Mouse (Mus musculus) thymus, postnatal 14 days (tissue): Measurements from ENCODE around the gene Pyroxd1.
A peak's percentile ranks its signal among the peaks of the same experiment; 100 is the strongest.
"Not testable (repeated sequence)": the region's sequence is repeated elsewhere in the genome, so short reads cannot be mapped to it uniquely, and the experiment has no call there.

Experiments
- DNase-seq: peaks from one replicate; pipeline ENCODE4 v3.0.0; 2021

The Pyroxd1 gene

GRCm38 (mm10) chr6:142345440-142346038, at the start of gene Pyroxd1:
TSS of gene Pyroxd1 (plus strand) at chr6:142345654.
- DNase-seq, result peak; percentile 91

- DNase-seq, result no peak
Measured at GRCm38 (mm10) chr6:142298098-142298497, 47.4 kb upstream of the Pyroxd1 start, which contains the start of gene Iapp. TSS of gene Iapp (plus strand) at chr6:142298423.

- no peak for DNase-seq
Measured at GRCm38 (mm10) chr6:142305076-142305475, 40.4 kb upstream of the Pyroxd1 start.

- DNase-seq, result no peak
Measured at GRCm38 (mm10) chr6:142314285-142314684, 31.2 kb upstream of the Pyroxd1 start.

GRCm38 (mm10) chr6:142317106-142317505, 28.3 kb upstream of the Pyroxd1 start:
- no peak for DNase-seq

- DNase-seq, result no peak
Measured at GRCm38 (mm10) chr6:142322881-142323280, 22.6 kb upstream of the Pyroxd1 start, which contains the start of gene Slco1a5. TSS of gene Slco1a5 (minus strand) at chr6:142322981.

- DNase-seq, result no peak
Measured at GRCm38 (mm10) chr6:142326598-142326997, 18.9 kb upstream of the Pyroxd1 start.

GRCm38 (mm10) chr6:142329201-142329600, 16.3 kb upstream of the Pyroxd1 start:
- DNase-seq, result no peak

- no peak for DNase-seq
Measured at GRCm38 (mm10) chr6:142338961-142339360, 6.5 kb upstream of the Pyroxd1 start.

- DNase-seq, result no peak
Measured at GRCm38 (mm10) chr6:142339576-142339975, 5.9 kb upstream of the Pyroxd1 start.

GRCm38 (mm10) chr6:142343561-142343960, 1.9 kb upstream of the Pyroxd1 start:
- peak; percentile 59 for DNase-seq

GRCm38 (mm10) chr6:142346181-142347110, 992 bp downstream of the Pyroxd1 start:
- DNase-seq, result no peak

GRCm38 (mm10) chr6:142347431-142348385, 2.3 kb downstream of the Pyroxd1 start:
- no peak for DNase-seq

- not testable (repeated sequence) for DNase-seq
Measured at GRCm38 (mm10) chr6:142352099-142352498, 6.6 kb downstream of the Pyroxd1 start.

- no peak for DNase-seq
Measured at GRCm38 (mm10) chr6:142357106-142357505, 11.7 kb downstream of the Pyroxd1 start.

- no peak for DNase-seq
Measured at GRCm38 (mm10) chr6:142362036-142362435, 16.6 kb downstream of the Pyroxd1 start.

- DNase-seq, result no peak
Measured at GRCm38 (mm10) chr6:142363019-142363576, 17.6 kb downstream of the Pyroxd1 start.

- no peak for DNase-seq
Measured at GRCm38 (mm10) chr6:142365742-142366472, 20.5 kb downstream of the Pyroxd1 start.

- DNase-seq, result no peak
Measured at GRCm38 (mm10) chr6:142366473-142367018, 21.1 kb downstream of the Pyroxd1 start.

GRCm38 (mm10) chr6:142367565-142367964, 22.1 kb downstream of the Pyroxd1 start:
- DNase-seq, result no peak

- DNase-seq, result no peak
Measured at GRCm38 (mm10) chr6:142369568-142369967, 24.1 kb downstream of the Pyroxd1 start.
